In genomic region chr12:101012197-101013077, GRCm38 (mm10) we compare ENCODE assay signal across 8 mouse cellular contexts. TPM values are rescaled to one million over a fixed set of nuclear protein-coding genes. Genes with fewer than 3 reads are reported as not detected.
DNase-seq lines count a peak whose midpoint lies in the region; ATAC-seq and TF ChIP-seq lines count a peak whose summit lies in the region.

No protein-coding gene starts in this region.

- peak overlapping the region; percentile 38 for H3K4me2 ChIP-seq in intestine, postnatal 0 days (replicated peaks; ENCODE audit: low read depth)
- peak overlapping the region; percentile 14; the same call in 1 of the 2 replicates for H3K4me2 ChIP-seq in stomach, postnatal 0 days (replicated peaks; ENCODE audit: low read depth)

- no peak overlapping the region for H3K9ac ChIP-seq in intestine, postnatal 0 days (ENCODE audit: low read depth, low read length)
- H3K9ac ChIP-seq in stomach, postnatal 0 days (ENCODE audit: low read length), result peak overlapping the region; percentile 38; the same call in 1 of the 2 replicates

- no peaks in the 10 kb centered on the region for H3K36me3 ChIP-seq in intestine, postnatal 0 days (ENCODE audit: control insufficient read depth, insufficient read depth)
- H3K36me3 ChIP-seq in stomach, postnatal 0 days (ENCODE audit: control insufficient read depth, insufficient read depth, low read length), result no peaks in the 10 kb centered on the region

- TF ChIP-seq EP300 in stomach, postnatal 0 days (optimal IDR thresholded peaks at IDR 0.05), result no peak

- peak overlapping the region; percentile 50; the same call in 1 of the 2 replicates for H3K27ac ChIP-seq in intestine, postnatal 0 days (ENCODE audit: low read depth, low read length)
- H3K27ac ChIP-seq in stomach, postnatal 0 days (replicated peaks), result no peak overlapping the region; the same call in 1 of the 2 replicates

- H3K4me3 ChIP-seq in intestine, postnatal 0 days (ENCODE audit: low read depth, low read length), result no peak overlapping the region
- H3K4me3 ChIP-seq in stomach, postnatal 0 days (ENCODE audit: low read depth, low read length), result no peak overlapping the region

- no peak for TF ChIP-seq CTCF in intestine, postnatal 0 days (IDR thresholded peaks at IDR 0.05; ENCODE audit: low read depth)
- TF ChIP-seq CTCF in stomach, postnatal 0 days (IDR thresholded peaks at IDR 0.05; ENCODE audit: low read depth), result no peak

- no peaks in the 10 kb centered on the region for H3K27me3 ChIP-seq in intestine, postnatal 0 days (replicated peaks; ENCODE audit: control insufficient read depth, insufficient read depth, low read length)
- no peaks in the 10 kb centered on the region for H3K27me3 ChIP-seq in stomach, postnatal 0 days (ENCODE audit: control insufficient read depth, insufficient read depth, low read length)

- DNase-seq in gastrocnemius, postnatal 10 days, result peak; percentile 57
- DNase-seq in gastrocnemius, adult 8-10 months (ENCODE audit: low spot score in 2 of 2), result no peak
- peak; percentile 59 for DNase-seq in ovary, postnatal 36 days (ENCODE audit: low spot score)
- DNase-seq in ovary, postnatal 14 days (ENCODE audit: low spot score), result no peak
- DNase-seq in stomach, postnatal 0 days (ENCODE audit: low spot score), result peak; percentile 54
- DNase-seq in right cerebral cortex, postnatal 4 days, result no peak
- DNase-seq in cerebellum, postnatal 14 days, result no peak

- H3K9me3 ChIP-seq in intestine, postnatal 0 days (ENCODE audit: control insufficient read depth), result no peaks in the 10 kb centered on the region
- no peaks in the 10 kb centered on the region for H3K9me3 ChIP-seq in stomach, postnatal 0 days (ENCODE audit: control insufficient read depth, low read length)

- H3K4me1 ChIP-seq in intestine, postnatal 0 days (replicated peaks; ENCODE audit: control insufficient read depth, insufficient read depth, low read length), result peaks cover 34% of the 10 kb centered on the region
- peaks cover 13% of the 10 kb centered on the region; the same call in 1 of the 2 replicates for H3K4me1 ChIP-seq in stomach, postnatal 0 days (replicated peaks; ENCODE audit: control insufficient read depth, insufficient read depth)

- 24% methylated on average over 17 of the region's 17 CpGs for WGBS in intestine, postnatal 0 days
- WGBS in stomach, postnatal 0 days, result 27% methylated on average over 17 of the region's 17 CpGs

- ATAC-seq in intestine, postnatal 0 days, result no peak
- no peak for ATAC-seq in stomach, postnatal 0 days (ENCODE audit: low FRiP score, low TSS enrichment)

RNA-seq across cellular contexts. Expression of gene Ccdc88c, which starts 16.4 kb away (rescaled TPM):
- 10 to 100 TPM; 49.5 to 57.8 TPM for total RNA-seq in gastrocnemius, postnatal 10 days (2021)
- total RNA-seq in gastrocnemius, adult 8-10 months (2022), result 10 to 100 TPM; 32.5 to 47.7 (median 37.3) TPM
- polyA plus RNA-seq in intestine, postnatal 0 days (2015; fragmentation: Nextera tagmentation; extraction: Ambion mirVana), result 11.7 and 14.4 TPM in 2 replicates
- polyA plus RNA-seq in stomach, postnatal 0 days (2015; fragmentation: Nextera tagmentation; extraction: Ambion mirVana), result 5.7 and 6.0 TPM in 2 replicates

Comparison
In these comparisons a context has a peak if more than half of its experiments do, and no peak if none do; other contexts are left out.
1. DNase-seq: peak in gastrocnemius, postnatal 10 days (single experiment), ovary, postnatal 36 days (single experiment) and stomach, postnatal 0 days (single experiment); none in gastrocnemius, adult 8-10 months (0 of 2), ovary, postnatal 14 days (single experiment), right cerebral cortex, postnatal 4 days (single experiment) and cerebellum, postnatal 14 days (0 of 2).